Mouse (Mus musculus) hematopoietic stem cell, adult 5-6 weeks (primary cell): Measurements from ENCODE around the gene Pml. TPM values are rescaled to one million over a fixed set of nuclear protein-coding genes. Genes with fewer than 3 reads are reported as not detected.

ENCODE experiments used
- ATAC-seq, 2 experiments: fragments of 125-278 bp in 1 of 2; replicated peaks in 1 of 2; 2 replicates each; pipeline ENCODE4 v1.8.0; 2016 to 2017; ENCODE audit warnings: inconsistent platforms in 2 of 2, mild to moderate bottlenecking in 2 of 2, moderate number of reproducible peaks in 2 of 2, low read depth in 1 of 2, moderate TSS enrichment in 1 of 2; ENCODE audit not compliant: low FRiP score in 2 of 2, poor library complexity in 2 of 2, severe bottlenecking in 2 of 2, insufficient read depth in 1 of 2, low TSS enrichment in 1 of 2
- total RNA-seq: library from RNA; stranded (forward); fragments of 172-1452, 232-1000 nt; gene quantifications from 2 replicates; pipeline ENCODE4 v1.2.3, GENCODE M21; 2017

Gene Pml
- total RNA-seq, 1 experiment from 2014 or later: 32.5 TPM

- no peak for ATAC-seq
Observed at GRCm38 (mm10) chr9:58250322-58250721, 736 bp upstream of the Pml start.

GRCm38 (mm10) chr9:58248746-58249413, 706 bp downstream of the Pml start:
- no peak for ATAC-seq

DNA sequence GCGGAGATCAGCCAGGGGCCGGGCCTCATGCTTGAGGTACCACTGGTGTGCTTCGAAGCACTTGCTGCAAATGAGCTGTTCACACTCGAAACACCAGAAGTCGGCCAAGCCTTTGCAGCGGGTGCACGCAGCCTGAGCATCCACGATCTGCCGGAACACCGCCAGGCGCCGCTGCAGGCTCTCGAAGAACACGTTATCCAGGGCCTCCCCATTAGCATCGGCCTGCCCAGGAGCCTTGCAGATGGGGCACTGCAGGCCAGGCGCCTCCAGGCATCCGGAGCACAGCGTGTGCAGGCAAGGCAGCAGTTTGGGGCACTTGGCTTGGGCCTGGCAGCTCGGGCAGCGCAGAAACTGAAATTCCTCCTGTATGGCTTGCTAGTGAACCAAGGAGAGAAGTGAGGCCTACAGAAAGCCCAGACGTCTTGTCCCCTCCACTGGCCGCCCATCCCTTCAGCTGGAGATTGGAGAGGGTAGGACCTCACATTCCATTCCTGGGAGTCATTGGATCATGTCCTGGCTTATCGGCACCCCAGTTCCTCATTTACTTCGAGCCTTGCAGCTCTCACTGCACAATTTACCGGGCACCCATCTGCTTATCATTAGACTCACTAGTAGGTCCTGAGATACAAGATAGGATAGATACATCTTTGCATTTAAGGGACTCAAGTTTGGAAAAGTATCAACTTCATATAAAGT, 2.4 kb downstream of the Pml start:
- ATAC-seq: peak; percentile 82 to 83

DNA sequence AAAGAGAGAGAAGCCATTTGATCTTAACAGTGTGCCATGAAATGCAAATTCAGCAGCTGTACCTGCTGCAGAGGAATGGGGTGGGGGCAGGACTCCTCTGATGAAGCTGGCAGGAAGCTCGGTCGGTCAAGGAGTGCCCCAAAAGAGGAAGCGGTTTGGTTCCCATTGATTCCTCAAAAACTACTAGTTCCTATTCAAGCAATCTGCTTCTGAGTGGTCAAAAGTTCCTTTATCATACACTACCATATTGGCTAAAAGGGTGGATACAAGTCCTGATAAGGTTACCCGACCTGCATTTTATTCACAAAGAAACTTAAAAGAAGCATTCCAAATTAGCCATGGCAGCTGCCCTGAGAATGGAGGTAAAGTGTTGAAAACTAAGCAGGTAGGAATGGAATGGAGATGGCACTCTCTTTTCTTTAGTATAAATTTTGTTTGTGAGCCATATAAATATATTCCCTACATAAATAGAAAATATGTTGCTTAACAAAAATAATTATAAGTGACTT, 3.4 kb downstream of the Pml start:
- peak; percentile 16 to 39 for ATAC-seq

DNA sequence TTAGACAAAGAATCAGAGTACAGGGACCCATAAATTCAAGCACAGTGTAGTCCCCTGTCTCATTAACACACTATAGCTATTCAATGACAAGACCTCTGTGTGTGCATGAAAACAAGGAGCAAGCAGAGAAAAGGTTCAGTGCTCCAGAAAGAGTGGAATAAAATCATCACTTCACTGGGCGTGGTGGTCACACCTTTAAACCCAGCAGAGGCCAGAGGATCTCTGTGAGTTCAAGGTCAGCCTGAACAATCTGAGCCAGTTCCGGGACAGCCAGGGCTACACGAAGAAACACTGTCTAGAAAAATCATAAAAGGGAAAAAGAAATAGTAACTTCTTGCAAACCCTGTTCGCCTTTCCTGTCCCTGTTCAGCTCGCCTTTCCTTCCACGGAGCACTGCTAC, 5.9 kb downstream of the Pml start:
- ATAC-seq: no peak

DNA sequence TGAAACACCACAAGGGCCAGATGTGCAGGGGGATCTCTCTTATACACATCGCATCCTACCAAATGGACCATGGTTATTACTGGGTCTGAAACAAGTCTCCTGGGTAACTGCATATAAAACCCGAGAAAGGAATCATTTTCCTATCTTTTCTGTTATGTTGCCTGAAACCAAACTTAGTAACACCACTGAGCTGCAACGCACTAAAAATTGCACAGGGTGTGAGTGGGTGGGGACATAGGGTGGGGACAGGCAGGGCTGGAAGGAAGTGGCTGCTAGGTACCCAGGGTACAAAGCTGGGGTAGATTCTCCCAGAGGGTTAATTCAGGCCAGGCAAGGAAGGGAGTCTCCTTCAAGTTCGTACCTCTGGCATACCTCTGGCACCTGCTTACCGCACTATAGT, 6.9 kb downstream of the Pml start:
- no peak for ATAC-seq

DNA sequence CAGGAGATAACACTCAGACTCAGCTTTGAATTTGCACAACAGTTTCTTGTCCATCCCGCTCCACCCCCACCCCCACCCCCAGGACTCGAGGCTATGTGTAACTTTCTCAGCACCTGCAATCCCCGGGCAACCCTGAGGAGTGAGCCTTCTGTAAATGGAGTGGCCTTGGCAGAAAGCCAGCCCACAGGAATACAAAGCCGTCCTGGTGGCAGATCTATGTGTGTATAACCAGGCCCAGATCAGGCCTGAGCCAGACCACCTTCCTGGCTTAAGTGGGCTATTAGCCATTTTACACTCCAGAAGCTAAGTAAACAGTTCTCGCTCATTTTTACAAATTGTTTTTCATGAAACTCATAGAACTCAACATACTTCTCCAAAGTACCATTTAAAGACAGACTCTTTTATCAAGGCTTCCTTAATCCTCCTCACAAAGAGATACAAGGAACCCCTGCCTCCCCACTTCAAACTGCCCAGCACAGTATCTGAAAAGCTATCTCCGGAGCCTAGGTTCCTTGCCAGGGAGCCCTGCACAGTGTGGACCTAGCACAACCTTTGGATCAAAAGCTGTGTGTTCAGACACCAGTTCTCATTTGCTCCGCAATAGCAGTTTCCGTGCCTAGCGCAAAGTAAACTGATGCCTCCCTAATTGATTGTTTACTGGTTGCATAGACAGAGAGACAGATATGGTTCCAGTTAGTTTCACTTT, 7.7 kb downstream of the Pml start:
- ATAC-seq: peak in 1 of 2 experiments; percentile 37; a peak in 1 of 4 replicates

GRCm38 (mm10) chr9:58234502-58235015, 15.0 kb downstream of the Pml start:
- ATAC-seq: no peak

- ATAC-seq: peak; percentile 75
Observed at GRCm38 (mm10) chr9:58232374-58232773, 17.2 kb downstream of the Pml start.

DNA sequence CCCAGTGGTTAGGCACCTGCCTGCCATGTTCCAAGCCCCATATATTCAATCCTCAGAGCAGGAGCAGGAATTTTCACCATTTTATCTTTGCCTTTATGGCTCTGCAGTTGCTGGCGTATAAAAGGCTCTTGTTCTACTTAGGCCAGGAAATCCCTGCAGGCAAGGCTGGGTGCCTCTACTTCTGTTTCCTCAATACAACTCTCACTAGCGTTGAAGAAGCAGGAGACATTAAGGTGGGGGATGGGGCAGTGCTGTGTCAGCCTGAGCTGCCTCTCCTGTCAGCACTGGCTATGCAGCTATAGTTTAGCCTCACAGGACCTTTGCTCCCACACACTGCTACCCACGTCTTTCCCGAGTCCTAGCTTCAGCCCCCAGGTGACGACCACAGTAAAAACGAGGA, 17.8 kb downstream of the Pml start:
- peak; percentile 29 to 72; a peak in 2 of 4 replicates for ATAC-seq

- no peak for ATAC-seq
Observed at GRCm38 (mm10) chr9:58228777-58229466, 20.7 kb downstream of the Pml start.

- peak; percentile 45 to 75 for ATAC-seq
Observed at GRCm38 (mm10) chr9:58225915-58226913, 23.4 kb downstream of the Pml start.

DNA sequence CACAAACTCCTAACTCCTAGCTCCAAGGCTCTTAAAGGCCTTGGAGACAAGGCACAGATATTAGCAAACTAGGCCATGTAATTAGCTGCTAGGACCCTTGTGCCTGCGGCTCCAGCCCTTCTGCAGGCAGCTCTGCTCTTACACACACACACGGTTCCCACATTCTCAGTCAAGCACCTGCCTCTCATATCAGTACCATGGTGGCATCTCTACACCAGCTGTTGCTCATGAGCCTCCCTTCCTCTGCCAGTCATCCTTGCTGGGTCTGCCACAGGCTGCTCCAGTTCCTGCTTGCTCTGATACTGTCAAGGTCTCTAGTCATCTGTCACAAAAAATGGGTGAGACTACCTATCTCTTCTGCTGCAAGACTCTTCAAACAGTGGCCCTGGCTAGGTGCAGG, 25.2 kb downstream of the Pml start:
- no peak for ATAC-seq

GRCm38 (mm10) chr9:58220218-58220903, 29.2 kb downstream of the Pml start:
- ATAC-seq: peak; percentile 62 to 66; a peak in 3 of 4 replicates

DNA sequence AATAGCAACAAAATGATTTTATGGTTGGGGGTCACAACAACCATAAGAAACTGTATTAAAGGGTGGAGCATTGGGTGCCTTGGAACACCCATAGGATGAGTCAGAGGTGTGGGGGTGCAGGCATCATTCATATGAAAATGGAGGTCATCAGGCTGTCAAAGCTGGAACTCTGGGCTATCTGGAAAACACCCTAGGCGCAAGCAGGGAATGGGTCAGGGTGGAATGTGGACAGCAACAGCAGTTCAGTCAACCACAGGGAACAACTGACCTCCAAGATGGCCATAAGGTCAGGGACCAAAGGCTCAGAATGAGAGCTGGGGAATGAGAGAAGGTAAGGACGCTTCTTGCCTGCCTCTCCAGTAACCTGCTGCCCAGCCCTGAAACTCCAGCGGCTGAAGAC, 31.0 kb downstream of the Pml start:
- no peak for ATAC-seq

GRCm38 (mm10) chr9:58216402-58216801, 33.2 kb downstream of the Pml start:
- ATAC-seq: peak in 1 of 2 experiments; percentile 33; a peak in 1 of 4 replicates
